Mouse (Mus musculus): ENCODE results near the gene Wdr13. TPM values are rescaled to one million over a fixed set of nuclear protein-coding genes. Genes with fewer than 3 reads are reported as not detected.

Wdr13 gene
- polyA plus RNA-seq (2014; fragmentation: Nextera tagmentation; extraction: Ambion mirVana): 19.3 and 21.8 TPM in 2 replicates

DNA sequence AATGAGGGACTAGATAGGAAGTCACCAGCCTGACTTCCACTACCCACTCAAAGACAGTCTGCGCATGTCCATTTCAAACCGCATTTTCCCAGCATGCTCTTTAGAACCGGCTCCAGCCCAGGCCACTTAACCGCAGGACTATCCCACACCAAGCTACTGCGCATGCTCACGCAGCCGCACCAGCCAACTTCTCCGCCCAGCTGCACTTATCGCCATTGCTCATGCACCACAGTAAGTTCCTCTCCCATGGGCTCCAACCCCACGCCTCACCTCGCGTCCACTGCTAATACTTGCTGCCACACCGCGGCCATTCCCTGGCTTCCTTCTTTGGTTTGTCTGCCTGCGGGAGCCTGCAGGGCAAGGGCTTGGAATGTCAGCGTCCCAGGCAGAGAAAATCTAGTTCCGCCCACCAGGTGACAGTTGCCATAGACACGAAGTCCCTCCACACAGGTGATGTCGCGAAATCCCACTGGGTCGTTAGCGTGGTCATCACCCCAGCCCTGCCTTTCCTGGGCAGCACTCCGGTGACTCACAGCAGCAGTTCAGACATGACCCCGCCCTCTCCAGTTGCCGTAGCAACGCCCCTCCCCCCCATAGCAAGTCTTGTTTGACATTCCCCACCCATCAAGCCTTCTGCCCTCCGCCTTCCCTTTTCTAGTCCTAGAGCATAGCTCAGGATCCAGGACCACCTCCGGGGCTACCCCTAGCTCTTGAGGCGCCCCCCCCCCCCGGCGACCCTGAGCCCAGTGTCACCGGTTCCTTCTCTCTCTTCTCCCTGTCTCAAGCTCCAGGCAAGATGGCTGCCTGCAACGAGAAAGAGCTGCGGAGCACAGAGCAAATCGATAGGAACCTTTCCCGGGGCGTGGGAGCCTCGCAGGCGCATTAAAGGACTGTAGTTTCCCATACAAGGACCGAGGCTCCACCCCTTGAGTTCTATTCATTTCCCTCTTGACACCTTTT, at the start of gene Wdr13:
Wdr13 (minus strand) TSS at position 876 of the 960 bp plus-strand sequence.
- Histone ChIP-seq H3K36me3 (ENCODE audit: control insufficient read depth, insufficient read depth, low read length) (peaks cover 10% of the 10 kb centered on the region; the same call in 1 of the 2 replicates), H3K27me3 (replicated peaks; ENCODE audit: control insufficient read depth, insufficient read depth, low read length) (no peaks in the 10 kb centered on the region), H3K27ac (replicated peaks; ENCODE audit: low read depth, low read length) (peak within 1 kb of the TSS; percentile 92), H3K9ac (ENCODE audit: low read depth, low read length) (peak within 1 kb of the TSS; percentile 70), H3K4me2 (ENCODE audit: low read depth, low read length) (peak within 1 kb of the TSS; percentile 57), H3K9me3 (ENCODE audit: control insufficient read depth, low read length) (no peaks in the 10 kb centered on the region), H3K4me1 (ENCODE audit: control insufficient read depth, insufficient read depth, low read length) (no peaks in the 10 kb centered on the region), H3K4me3 (ENCODE audit: low read depth, low read length) (peak within 1 kb of the TSS; percentile 56)
- peak; percentile 85 for ATAC-seq (ENCODE audit: low read depth)
- 16% methylated on average over 33 of the region's 40 CpGs for WGBS
- DNase-seq (ENCODE audit: low spot score): peak; percentile 94

DNA sequence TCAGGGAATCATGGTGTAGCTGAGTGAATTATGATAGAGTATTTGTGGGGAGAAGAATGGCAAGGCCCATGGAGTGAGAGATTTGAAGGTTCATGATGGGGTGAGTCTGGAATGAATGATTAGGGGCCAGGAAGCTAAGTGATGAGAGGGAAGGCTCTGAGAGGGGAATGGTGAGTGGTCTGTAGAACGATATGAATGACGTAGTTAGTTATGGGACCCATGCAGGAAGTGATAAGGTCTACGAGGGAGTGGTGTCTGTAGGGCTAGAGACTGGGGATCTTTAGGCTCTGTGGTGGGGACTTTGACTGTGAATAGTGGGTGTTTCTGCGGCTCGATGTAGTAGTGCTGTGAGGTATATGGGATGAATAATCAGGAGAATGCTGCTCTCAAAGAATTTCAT, 47.0 kb upstream of the Wdr13 start:
- Histone ChIP-seq H3K36me3 (ENCODE audit: control insufficient read depth, insufficient read depth, low read length) (no peaks in the 10 kb centered on the region), H3K9ac (ENCODE audit: low read depth, low read length) (no peak overlapping the region), H3K4me1 (ENCODE audit: control insufficient read depth, insufficient read depth, low read length) (no peaks in the 10 kb centered on the region), H3K27ac (replicated peaks; ENCODE audit: low read depth, low read length) (no peak overlapping the region), H3K4me2 (ENCODE audit: low read depth, low read length) (no peak overlapping the region), H3K27me3 (replicated peaks; ENCODE audit: control insufficient read depth, insufficient read depth, low read length) (no peaks in the 10 kb centered on the region), H3K9me3 (ENCODE audit: control insufficient read depth, low read length) (no peaks in the 10 kb centered on the region), H3K4me3 (ENCODE audit: low read depth, low read length) (no peak overlapping the region)
- no peak for ATAC-seq (ENCODE audit: low read depth)
- 88% methylated on average over 5 of the region's 5 CpGs for WGBS
- no peak for DNase-seq (ENCODE audit: low spot score)

DNA sequence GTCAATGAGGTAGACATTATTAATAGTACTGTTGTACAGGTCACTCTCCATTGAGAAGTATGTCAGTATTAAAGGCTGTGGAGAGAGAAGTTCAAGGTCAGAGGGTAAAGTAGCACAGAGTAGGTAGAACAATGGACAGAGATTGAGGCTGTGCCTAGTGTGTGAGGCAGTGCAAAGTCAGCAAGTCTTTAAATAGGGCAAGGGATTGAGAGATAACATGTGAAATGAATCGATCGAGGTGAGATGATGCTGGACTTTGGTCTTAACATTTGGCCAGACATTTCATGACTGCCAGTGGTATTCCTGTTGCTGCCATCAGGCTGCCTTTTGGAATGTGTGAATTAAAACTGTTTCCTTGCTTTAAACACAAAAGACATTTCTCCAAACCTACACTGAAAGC, 46.2 kb upstream of the Wdr13 start:
- Histone ChIP-seq H3K27ac (replicated peaks; ENCODE audit: low read depth, low read length) (no peak overlapping the region), H3K9ac (ENCODE audit: low read depth, low read length) (no peak overlapping the region), H3K9me3 (ENCODE audit: control insufficient read depth, low read length) (no peaks in the 10 kb centered on the region), H3K27me3 (replicated peaks; ENCODE audit: control insufficient read depth, insufficient read depth, low read length) (no peaks in the 10 kb centered on the region), H3K4me2 (ENCODE audit: low read depth, low read length) (no peak overlapping the region), H3K4me1 (ENCODE audit: control insufficient read depth, insufficient read depth, low read length) (no peaks in the 10 kb centered on the region), H3K4me3 (ENCODE audit: low read depth, low read length) (no peak overlapping the region), H3K36me3 (ENCODE audit: control insufficient read depth, insufficient read depth, low read length) (no peaks in the 10 kb centered on the region)
- ATAC-seq (ENCODE audit: low read depth) (no peak), DNase-seq (ENCODE audit: low spot score) (no peak)
- WGBS: 91% methylated on average over 2 of the region's 2 CpGs

DNA sequence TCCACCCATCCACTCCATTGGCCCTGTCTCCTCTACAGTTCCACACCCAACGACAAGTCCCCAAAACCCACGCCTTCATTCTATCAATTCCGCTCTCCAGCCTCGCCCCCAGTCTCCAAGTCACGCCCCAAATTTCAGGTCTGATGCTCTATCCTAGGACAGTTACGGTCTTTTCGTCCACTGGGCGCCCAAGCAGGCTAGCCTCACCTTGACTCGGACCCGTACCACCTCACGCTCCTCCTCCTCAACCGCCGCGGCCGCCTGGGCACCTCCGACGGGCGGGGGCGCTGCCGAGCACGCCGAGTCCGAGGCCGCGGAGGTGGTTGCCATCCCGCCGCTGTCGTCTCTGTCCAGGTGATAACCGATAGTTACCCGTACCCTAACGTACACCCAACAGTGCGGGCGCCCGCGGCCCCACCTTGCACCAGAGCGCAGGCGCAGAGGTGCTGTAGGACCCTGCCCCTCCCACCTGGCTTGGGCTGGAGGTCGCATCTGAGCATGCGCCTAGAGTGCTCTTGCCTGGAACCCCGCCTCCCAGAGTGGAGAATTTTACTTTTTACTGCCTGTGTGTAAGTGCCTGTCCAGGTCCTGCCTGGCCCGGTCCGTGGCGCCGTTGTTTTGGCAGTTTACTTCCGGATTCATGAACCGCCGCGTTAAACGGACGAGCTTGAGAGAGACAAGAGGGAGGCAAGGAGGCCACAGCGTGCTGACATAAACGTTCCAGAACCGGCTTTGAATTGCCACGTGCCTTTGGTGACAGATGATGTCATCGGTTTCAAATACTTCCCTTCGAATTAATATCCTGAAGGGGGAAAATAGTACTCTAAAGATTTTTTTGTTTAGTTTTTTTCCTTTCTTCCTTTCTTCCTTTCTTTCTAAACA, 43.1 kb upstream of the Wdr13 start, which contains the start of gene Tbc1d25:
Tbc1d25 (minus strand) TSS at position 678 of the 882 bp plus-strand sequence.
- peak; percentile 94 for DNase-seq (ENCODE audit: low spot score)
- Histone ChIP-seq H3K4me2 (ENCODE audit: low read depth, low read length) (peak within 1 kb of the TSS; percentile 54), H3K9me3 (ENCODE audit: control insufficient read depth, low read length) (no peaks in the 10 kb centered on the region), H3K4me3 (ENCODE audit: low read depth, low read length) (peak within 1 kb of the TSS; percentile 60), H3K36me3 (ENCODE audit: control insufficient read depth, insufficient read depth, low read length) (0 out of 2 replicates have a peak, but pooled peaks cover 4% of the 10 kb centered on the region), H3K9ac (ENCODE audit: low read depth, low read length) (peak within 1 kb of the TSS; percentile 68), H3K4me1 (ENCODE audit: control insufficient read depth, insufficient read depth, low read length) (no peaks in the 10 kb centered on the region), H3K27ac (replicated peaks; ENCODE audit: low read depth, low read length) (peak within 1 kb of the TSS; percentile 28; the same call in 1 of the 2 replicates), H3K27me3 (replicated peaks; ENCODE audit: control insufficient read depth, insufficient read depth, low read length) (no peaks in the 10 kb centered on the region)
- peak; percentile 96 for ATAC-seq (ENCODE audit: low read depth)
- WGBS: 20% methylated on average over 42 of the region's 56 CpGs

- WGBS: 16% methylated on average over 4 of the region's 4 CpGs
- no peak overlapping the region for H3K27ac ChIP-seq (replicated peaks; ENCODE audit: low read depth, low read length)
- DNase-seq (ENCODE audit: low spot score) (no peak), ATAC-seq (ENCODE audit: low read depth) (no peak)
- no peaks in the 10 kb centered on the region for H3K9me3 ChIP-seq (ENCODE audit: control insufficient read depth, low read length)
- peak overlapping the region; percentile 68 for H3K9ac ChIP-seq (ENCODE audit: low read depth, low read length)
- no peaks in the 10 kb centered on the region for H3K4me1 ChIP-seq (ENCODE audit: control insufficient read depth, insufficient read depth, low read length)
- H3K4me2 ChIP-seq (ENCODE audit: low read depth, low read length): peak overlapping the region; percentile 54
- peak overlapping the region; percentile 60 for H3K4me3 ChIP-seq (ENCODE audit: low read depth, low read length)
- H3K27me3 ChIP-seq (replicated peaks; ENCODE audit: control insufficient read depth, insufficient read depth, low read length): no peaks in the 10 kb centered on the region
- H3K36me3 ChIP-seq (ENCODE audit: control insufficient read depth, insufficient read depth, low read length): 0 out of 2 replicates have a peak, but pooled peaks cover 10% of the 10 kb centered on the region
Measured at GRCm38 (mm10) chrX:8175169-8175503, 42.4 kb upstream of the Wdr13 start.

DNA sequence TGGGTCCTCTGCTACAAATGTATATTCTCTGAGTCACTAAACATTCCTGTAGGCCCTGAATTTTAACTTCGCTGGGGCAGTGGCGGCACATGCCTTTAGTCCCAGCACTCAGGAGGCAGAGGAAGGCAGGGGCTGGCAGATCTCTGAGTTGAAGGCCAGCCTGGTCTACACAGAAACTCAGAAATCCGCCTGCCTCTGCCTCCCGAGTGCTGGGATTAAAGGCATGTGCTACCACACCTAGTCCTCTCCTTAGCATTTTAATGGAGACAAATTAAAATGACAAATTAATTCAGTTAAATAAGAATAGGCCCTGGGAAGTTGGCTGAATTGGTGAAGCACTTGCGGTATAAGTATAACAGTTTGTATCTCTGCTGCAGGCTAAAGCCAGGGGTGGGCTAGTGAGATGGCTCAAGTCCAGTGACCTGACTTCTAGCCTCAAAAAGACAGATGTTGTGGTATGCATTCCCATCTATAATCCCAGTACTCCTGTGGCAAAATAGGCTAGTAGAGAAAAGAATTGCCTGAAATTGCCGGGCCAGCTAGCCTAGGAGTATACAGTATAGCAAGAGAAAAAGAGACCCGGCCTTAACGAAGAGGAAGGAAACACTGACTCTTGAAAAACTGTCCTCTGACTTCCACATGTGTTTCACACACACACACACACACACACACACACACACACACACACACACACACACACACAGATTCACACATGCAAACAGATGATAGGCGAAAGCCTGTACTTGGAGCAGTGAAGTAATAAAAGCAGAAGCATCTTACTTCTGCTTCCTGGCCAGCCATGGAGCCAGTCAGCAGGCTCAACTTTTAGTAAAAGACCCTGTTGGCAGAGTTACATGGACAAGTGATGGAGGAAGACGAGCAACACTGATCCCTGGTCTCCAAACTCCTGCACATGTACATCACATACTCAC, 35.3 kb upstream of the Wdr13 start:
- 89% methylated on average over 10 of the region's 10 CpGs for WGBS
- Histone ChIP-seq H3K9me3 (ENCODE audit: control insufficient read depth, low read length) (no peaks in the 10 kb centered on the region), H3K27me3 (replicated peaks; ENCODE audit: control insufficient read depth, insufficient read depth, low read length) (no peaks in the 10 kb centered on the region), H3K4me3 (ENCODE audit: low read depth, low read length) (no peak overlapping the region), H3K36me3 (ENCODE audit: control insufficient read depth, insufficient read depth, low read length) (0 out of 2 replicates have a peak, but pooled peaks cover 16% of the 10 kb centered on the region), H3K4me1 (ENCODE audit: control insufficient read depth, insufficient read depth, low read length) (no peaks in the 10 kb centered on the region), H3K9ac (ENCODE audit: low read depth, low read length) (no peak overlapping the region), H3K4me2 (ENCODE audit: low read depth, low read length) (no peak overlapping the region), H3K27ac (replicated peaks; ENCODE audit: low read depth, low read length) (no peak overlapping the region)
- ATAC-seq (ENCODE audit: low read depth): no peak
- no peak for DNase-seq (ENCODE audit: low spot score)

- Histone ChIP-seq H3K4me2 (ENCODE audit: low read depth, low read length) (no peak overlapping the region), H3K27ac (replicated peaks; ENCODE audit: low read depth, low read length) (no peak overlapping the region), H3K27me3 (replicated peaks; ENCODE audit: control insufficient read depth, insufficient read depth, low read length) (no peaks in the 10 kb centered on the region), H3K36me3 (ENCODE audit: control insufficient read depth, insufficient read depth, low read length) (no peaks in the 10 kb centered on the region), H3K9me3 (ENCODE audit: control insufficient read depth, low read length) (no peaks in the 10 kb centered on the region), H3K4me3 (ENCODE audit: low read depth, low read length) (no peak overlapping the region), H3K9ac (ENCODE audit: low read depth, low read length) (no peak overlapping the region), H3K4me1 (ENCODE audit: control insufficient read depth, insufficient read depth, low read length) (no peaks in the 10 kb centered on the region)
- WGBS: 79% methylated on average over 4 of the region's 4 CpGs
- ATAC-seq (ENCODE audit: low read depth) (no peak), DNase-seq (ENCODE audit: low spot score) (no peak)
Measured at GRCm38 (mm10) chrX:8164471-8164870, 31.8 kb upstream of the Wdr13 start.

Data from embryonic facial prominence, embryonic 14.5 days (tissue).